Mouse (Mus musculus): ENCODE data around the gene Tlx3.
A peak's percentile ranks its signal among the peaks of the same experiment; 100 is the strongest.

The Tlx3 gene

GRCm38 (mm10) chr11:33197133-33197514 is 6.3 kb downstream of the Tlx3 start:
- no peak for DNase-seq (ENCODE audit: low spot score)

GRCm38 (mm10) chr11:33196447-33197132 is 6.8 kb downstream of the Tlx3 start:
- DNase-seq (ENCODE audit: low spot score) = no peak

GRCm38 (mm10) chr11:33195531-33196446 is 7.6 kb downstream of the Tlx3 start:
- DNase-seq (ENCODE audit: low spot score) = no peak

DNA sequence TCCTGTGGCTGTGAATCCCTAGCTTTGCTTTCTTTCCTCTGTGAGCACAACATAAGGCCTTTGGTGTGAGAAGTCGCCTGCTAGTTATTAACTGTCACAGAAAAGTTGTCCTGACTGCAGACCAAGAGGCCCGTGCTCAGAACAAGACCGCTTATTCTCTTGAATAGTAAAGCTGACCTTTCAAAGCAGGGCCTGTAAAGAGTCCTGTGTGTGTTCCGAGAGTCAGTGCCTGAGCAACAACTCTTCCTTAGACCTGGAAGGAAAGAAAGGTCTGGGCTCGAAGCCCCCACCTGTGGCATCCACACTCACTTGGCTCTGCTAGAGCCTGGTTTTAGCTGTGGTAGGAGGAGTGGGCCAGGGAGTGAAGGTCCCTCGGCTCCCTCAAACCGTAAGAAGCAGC is 8.3 kb downstream of the Tlx3 start:
- no peak for DNase-seq (ENCODE audit: low spot score)

GRCm38 (mm10) chr11:33193695-33194094 is 9.7 kb downstream of the Tlx3 start:
- DNase-seq (ENCODE audit: low spot score) = no peak

DNA sequence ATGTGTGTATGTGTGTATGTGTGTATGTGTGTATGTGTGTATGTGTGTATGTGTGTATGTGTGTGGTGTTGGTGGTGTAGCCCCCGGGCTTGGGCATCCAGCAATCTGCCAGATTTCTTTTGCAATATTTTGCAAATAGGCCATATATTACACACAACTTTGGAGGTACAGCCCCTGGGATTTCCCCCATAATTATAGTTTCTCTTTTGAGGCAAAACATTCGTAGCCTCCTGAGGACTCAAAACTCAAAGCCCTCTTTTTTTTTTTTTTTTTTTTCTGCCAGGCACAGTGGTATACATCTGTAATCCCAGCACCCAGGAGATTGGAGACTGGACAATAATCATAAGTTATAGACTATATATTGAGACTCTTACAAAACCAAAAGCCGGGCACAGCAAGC is 21.6 kb downstream of the Tlx3 start:
- DNase-seq (ENCODE audit: low spot score) = no peak

GRCm38 (mm10) chr11:33180701-33181116 is 22.7 kb downstream of the Tlx3 start:
- no peak for DNase-seq (ENCODE audit: low spot score)

DNA sequence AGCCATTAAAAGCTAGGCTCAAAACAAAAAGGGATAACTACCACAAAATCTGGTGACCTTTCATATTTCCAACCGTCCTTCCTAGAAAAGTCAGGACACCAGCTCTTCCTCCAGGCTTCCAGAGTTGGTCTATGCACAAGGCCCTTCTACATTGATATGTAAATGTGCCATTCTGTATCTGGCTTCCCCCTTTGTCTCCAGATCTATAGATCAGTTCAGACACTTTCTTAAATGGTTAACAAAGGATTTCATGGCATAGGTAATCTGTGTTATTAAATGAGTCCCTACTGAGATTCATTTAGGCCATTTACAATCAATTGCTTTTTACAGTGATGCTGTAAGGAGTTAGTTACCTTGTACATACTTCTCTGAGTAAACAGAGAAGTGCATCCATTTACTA is 23.6 kb downstream of the Tlx3 start:
- DNase-seq (ENCODE audit: low spot score) = no peak

- DNase-seq (ENCODE audit: low spot score) = peak; percentile 28
Measured at GRCm38 (mm10) chr11:33176525-33177245, 26.7 kb downstream of the Tlx3 start.

GRCm38 (mm10) chr11:33175768-33176167 is 27.6 kb downstream of the Tlx3 start:
- DNase-seq (ENCODE audit: low spot score) = no peak

- DNase-seq (ENCODE audit: low spot score) = peak; percentile 48
Measured at GRCm38 (mm10) chr11:33170489-33170888, 32.9 kb downstream of the Tlx3 start.

GRCm38 (mm10) chr11:33162998-33163506 is 40.3 kb downstream of the Tlx3 start, which contains the start of gene Npm1:
TSS of gene Npm1 (minus strand) at chr11:33163206.
- peak; percentile 99 for DNase-seq (ENCODE audit: low spot score)

GRCm38 (mm10) chr11:33162211-33162997 is 41.0 kb downstream of the Tlx3 start:
- DNase-seq (ENCODE audit: low spot score) = peak; percentile 43

GRCm38 (mm10) chr11:33159741-33160140 is 43.6 kb downstream of the Tlx3 start:
- DNase-seq (ENCODE audit: low spot score) = no peak

GRCm38 (mm10) chr11:33157453-33158196 is 45.8 kb downstream of the Tlx3 start:
- no peak for DNase-seq (ENCODE audit: low spot score)

GRCm38 (mm10) chr11:33156436-33157015 is 46.9 kb downstream of the Tlx3 start:
- DNase-seq (ENCODE audit: low spot score) = no peak

DNA sequence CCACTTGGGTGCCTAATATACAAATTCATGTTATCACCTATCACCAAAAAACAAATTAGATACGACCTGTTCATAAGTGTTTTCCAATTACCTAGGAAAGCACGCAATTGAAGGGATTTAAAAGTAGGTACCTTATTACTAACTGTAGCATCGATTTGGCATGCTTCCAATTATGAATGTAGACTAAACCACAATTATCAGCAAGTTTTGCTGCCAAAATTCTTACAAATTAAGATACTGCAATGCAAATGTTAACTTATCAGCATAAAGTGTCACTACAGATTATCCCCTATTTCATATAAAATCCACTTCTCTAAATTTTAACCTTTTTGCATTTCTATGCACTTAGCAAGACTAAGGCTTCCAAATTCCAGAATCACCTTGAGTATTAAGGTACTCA is 48.9 kb downstream of the Tlx3 start:
- DNase-seq (ENCODE audit: low spot score) = no peak

DNA sequence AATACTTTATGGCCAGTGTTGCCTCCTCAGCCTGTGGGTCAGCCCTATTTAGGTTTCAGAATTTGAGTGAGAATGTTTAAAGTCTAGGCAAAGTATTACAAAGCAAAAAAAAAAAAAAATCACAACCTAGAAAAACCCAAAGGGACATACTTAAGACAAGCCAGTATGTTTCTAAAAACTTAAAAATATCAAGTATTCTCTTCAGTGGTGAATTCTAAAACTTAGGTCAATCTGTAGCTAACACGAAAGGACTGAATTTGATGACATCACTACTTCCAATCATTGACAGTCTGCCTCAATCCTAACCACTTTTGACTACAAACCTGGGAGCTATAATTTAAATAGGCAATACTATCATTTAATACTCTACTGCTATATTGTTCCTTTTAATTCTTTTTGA is 50.4 kb downstream of the Tlx3 start:
- no peak for DNase-seq (ENCODE audit: low spot score)

- DNase-seq (ENCODE audit: low spot score) = no peak
Measured at GRCm38 (mm10) chr11:33151780-33152145, 51.6 kb downstream of the Tlx3 start.

GRCm38 (mm10) chr11:33151128-33151779 is 52.1 kb downstream of the Tlx3 start:
- no peak for DNase-seq (ENCODE audit: low spot score)
